Mouse (Mus musculus) T-helper 1 cell (primary cell): ENCODE data around the gene Shf.

Experiments used
- in situ Hi-C: fragments of 300-600 bp; cut with MboI, MseI; formaldehyde crosslinking; loops from one replicate; pipeline ENCODE4 v1.15.1; 2025; ENCODE audit warnings: high pct_unique_total_duplicates

Shf gene

GRCm38 (mm10) chr2:122301921-122302573 is 66.9 kb downstream of the Shf start:
- in situ Hi-C loops: no loop called here

DNA sequence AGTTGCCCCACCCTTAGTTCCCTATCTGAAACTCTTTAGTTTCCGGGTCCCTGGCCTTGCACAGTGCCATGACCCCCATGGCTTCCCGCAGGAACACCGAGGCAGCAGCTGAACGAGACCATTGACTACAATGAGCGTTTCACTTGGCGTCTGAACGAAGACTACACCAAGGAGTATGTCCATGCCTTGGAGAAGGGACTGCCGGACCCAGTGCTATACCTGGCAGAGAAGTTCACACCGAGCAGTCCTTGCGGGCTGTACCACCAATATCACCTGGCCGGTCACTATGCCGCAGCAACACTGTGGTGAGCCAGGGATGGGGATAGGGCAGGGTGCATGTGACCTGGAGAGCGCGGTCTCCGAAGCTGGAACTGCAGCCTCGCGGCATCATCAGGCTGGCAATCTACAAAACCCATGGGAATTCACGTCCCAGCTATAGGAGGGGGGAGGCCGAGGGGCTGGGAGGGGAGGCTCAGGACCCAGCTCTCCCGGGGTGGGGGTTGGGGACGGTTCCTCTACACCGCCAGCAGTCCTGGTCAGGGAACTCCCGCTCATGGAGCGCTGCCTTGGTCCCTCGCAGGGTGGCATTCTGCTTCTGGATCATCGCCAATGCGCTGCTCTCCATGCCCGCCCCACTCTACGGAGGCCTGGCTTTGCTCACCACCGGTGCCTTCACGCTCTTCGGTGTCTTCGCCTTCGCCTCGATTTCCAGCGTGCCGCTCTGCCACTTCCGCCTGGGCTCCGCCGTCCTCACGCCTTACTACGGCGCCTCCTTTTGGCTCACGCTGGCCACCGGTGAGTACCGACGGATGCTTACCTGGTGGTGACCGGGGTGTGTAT is 67.7 kb downstream of the Shf start:
- in situ Hi-C loops: no loop called here

- in situ Hi-C loops: no loop called here
Measured at GRCm38 (mm10) chr2:122300656-122301020, 68.3 kb downstream of the Shf start.

DNA sequence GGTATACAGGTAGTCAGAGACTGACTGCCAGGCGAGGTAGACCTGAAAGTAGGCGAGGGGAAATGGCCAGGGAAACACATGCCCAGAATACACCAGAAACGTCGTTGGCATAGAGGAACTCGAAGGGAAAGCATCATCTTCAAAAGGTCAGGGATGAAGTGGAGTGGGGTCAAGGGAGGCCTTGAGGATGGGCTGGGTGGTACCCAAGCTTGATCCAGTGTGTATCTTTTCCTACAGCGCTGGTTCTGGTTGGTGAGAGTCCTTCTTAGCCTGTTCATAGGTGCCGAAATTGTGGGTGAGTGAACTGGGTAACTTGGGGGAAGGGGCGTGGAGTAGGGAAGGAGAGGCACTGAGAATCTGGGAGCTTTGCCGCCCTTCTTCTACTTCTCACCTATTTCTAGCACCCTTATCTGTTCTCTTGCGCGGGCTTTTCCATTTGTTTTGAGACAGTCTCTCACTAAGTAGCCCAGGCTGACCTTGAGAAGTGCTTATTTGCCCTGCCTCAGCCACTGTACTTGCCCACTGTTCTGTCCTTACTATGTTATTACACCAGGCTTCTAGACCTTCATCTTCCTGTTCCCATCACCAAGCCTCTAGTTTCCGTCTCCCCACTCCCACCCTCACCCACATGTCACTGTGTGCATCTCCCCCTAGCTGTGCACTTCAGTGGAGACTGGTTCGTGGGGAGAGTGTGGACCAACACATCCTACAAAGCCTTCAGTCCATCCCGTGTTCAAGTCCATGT is 68.9 kb downstream of the Shf start:
- in situ Hi-C loops: no loop called here
